Mouse (Mus musculus) embryonic facial prominence, embryonic 14.5 days (tissue): ENCODE data around the gene Cadps. TPM values are rescaled to one million over a fixed set of nuclear protein-coding genes. Genes with fewer than 3 reads are reported as not detected.
A peak's percentile ranks its signal among the peaks of the same experiment; 100 is the strongest.
"Not testable (repeated sequence)": the region's sequence is repeated elsewhere in the genome, so short reads cannot be mapped to it uniquely, and the experiment has no call there.

ENCODE experiments used
- ATAC-seq: fragments of 200-750 bp; cut with Nextera tagmentation; 2 replicates; pipeline ENCODE4 v1.8.0; 2017; ENCODE audit warnings: low read depth, moderate number of reproducible peaks, moderate TSS enrichment
- DNase-seq: peaks from one replicate; pipeline ENCODE4 v3.0.0-alpha.2; 2015; ENCODE audit warnings: low spot score
- H3K27ac ChIP-seq: fragments of 300-500 bp; sonication (generic); replicated peaks from 2 replicates; pipeline ENCODE4 v1.5.1; 2014; ENCODE audit warnings: low read depth, mild to moderate bottlenecking, low read length, moderate library complexity
- H3K27me3 ChIP-seq: fragments of 300-500 bp; sonication (generic); replicated peaks from 2 replicates; pipeline ENCODE4 v1.6.1; 2014; ENCODE audit warnings: low read length; ENCODE audit not compliant: control insufficient read depth, insufficient read depth
- H3K36me3 ChIP-seq: fragments of 300-500 bp; sonication (generic); 2 replicates; pipeline ENCODE4 v1.6.1; 2014; ENCODE audit warnings: low read length, mixed read lengths; ENCODE audit not compliant: control insufficient read depth, insufficient read depth
- H3K4me1 ChIP-seq: fragments of 300-500 bp; sonication (generic); 2 replicates; pipeline ENCODE4 v1.6.1; 2014; ENCODE audit warnings: antibody characterized with exemption, low read length; ENCODE audit not compliant: control insufficient read depth, insufficient read depth
- H3K4me2 ChIP-seq: fragments of 300-500 bp; sonication (generic); 2 replicates; pipeline ENCODE4 v1.6.1; 2014; ENCODE audit warnings: low read depth, mild to moderate bottlenecking, low read length, moderate library complexity, mixed read lengths
- H3K4me3 ChIP-seq: fragments of 300-500 bp; sonication (generic); 2 replicates; pipeline ENCODE4 v1.5.1; 2014; ENCODE audit warnings: low read depth, mild to moderate bottlenecking, low read length
- H3K9ac ChIP-seq: fragments of 300-500 bp; sonication (generic); 2 replicates; pipeline ENCODE4 v1.6.1; 2014; ENCODE audit warnings: low read depth, mild to moderate bottlenecking, low read length, moderate library complexity, mixed read lengths
- H3K9me3 ChIP-seq: fragments of 300-500 bp; sonication (generic); 2 replicates; pipeline ENCODE4 v1.6.1; 2016; ENCODE audit warnings: low read length; ENCODE audit not compliant: control insufficient read depth
- WGBS: fragments of 180-500 bp; shearing (Covaris S2); extraction: QIAGEN DNeasy Blood & Tissue Kit; methylation state at CpG from one replicate; pipeline ENCODE4 v1.1.7; 2014; 5-methylcytosine and 5-hydroxymethylcytosine counted together
- polyA plus RNA-seq: library from polyadenylated mRNA; unstranded; fragments of >200 nt; fragmentation: Nextera tagmentation; extraction: Ambion mirVana; gene quantifications from 2 replicates; pipeline ENCODE4 v1.2.1, GENCODE M21; 2014

The Cadps gene
- polyA plus RNA-seq, 1 experiment from 2014 or later: 5.0 TPM

DNA sequence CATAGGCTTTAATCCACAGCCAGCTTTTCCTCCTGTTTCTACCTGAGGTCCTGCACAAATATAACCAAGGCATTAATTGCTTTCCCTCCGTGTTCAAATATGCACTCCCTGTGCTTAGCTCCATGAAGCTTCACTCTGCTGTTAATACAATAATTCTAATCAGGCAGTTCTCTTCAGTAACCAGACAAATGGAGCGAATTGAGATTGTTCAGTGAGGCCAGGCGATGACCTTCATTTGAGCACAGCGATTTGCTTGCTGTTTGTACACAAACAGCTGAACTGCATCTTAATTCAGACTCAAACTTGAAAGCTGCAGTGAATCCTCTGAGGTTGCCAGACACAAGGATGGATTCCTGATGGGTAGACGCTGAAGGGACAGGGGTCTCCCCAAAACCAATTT lies 239.3 kb downstream of the Cadps start:
- WGBS: 85% methylated on average over 5 of the region's 5 CpGs
- H3K9ac ChIP-seq: no peak overlapping the region
- H3K4me1 ChIP-seq: peaks cover 7% of the 10 kb centered on the region; the same call in 1 of the 2 replicates
- H3K4me3 ChIP-seq: no peak overlapping the region
- no peak for ATAC-seq
- no peaks in the 10 kb centered on the region for H3K9me3 ChIP-seq
- H3K4me2 ChIP-seq: no peak overlapping the region
- no peaks in the 10 kb centered on the region for H3K36me3 ChIP-seq
- no peak overlapping the region for H3K27ac ChIP-seq
- DNase-seq: no peak
- no peaks in the 10 kb centered on the region; the same call in 1 of the 2 replicates for H3K27me3 ChIP-seq

DNA sequence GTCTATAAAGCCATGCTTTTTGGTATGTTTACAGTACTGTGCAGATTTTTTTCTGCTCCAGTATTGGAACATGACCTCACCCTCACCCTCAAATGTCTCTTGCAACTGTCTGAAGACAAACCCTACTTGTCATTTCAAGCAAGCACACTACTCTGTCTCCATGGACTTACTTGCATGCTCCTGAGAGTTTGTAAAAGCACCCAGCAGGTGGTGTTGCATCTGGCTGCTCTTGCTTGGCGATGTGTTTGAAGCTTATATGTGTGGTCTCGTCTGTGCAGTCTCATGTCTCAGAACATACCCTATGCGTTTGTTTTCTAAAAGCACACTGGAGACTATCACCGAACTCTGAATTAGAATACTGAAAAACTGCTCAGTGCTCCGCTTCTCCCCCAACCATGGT lies 241.2 kb downstream of the Cadps start:
- H3K9ac ChIP-seq: no peak overlapping the region
- H3K4me1 ChIP-seq: peaks cover 7% of the 10 kb centered on the region; the same call in 1 of the 2 replicates
- no peaks in the 10 kb centered on the region for H3K36me3 ChIP-seq
- H3K4me2 ChIP-seq: no peak overlapping the region
- no peaks in the 10 kb centered on the region; the same call in 1 of the 2 replicates for H3K27me3 ChIP-seq
- 63% methylated on average over 5 of the region's 5 CpGs for WGBS
- H3K4me3 ChIP-seq: no peak overlapping the region
- no peak for DNase-seq
- no peaks in the 10 kb centered on the region for H3K9me3 ChIP-seq
- no peak for ATAC-seq
- no peak overlapping the region for H3K27ac ChIP-seq

DNA sequence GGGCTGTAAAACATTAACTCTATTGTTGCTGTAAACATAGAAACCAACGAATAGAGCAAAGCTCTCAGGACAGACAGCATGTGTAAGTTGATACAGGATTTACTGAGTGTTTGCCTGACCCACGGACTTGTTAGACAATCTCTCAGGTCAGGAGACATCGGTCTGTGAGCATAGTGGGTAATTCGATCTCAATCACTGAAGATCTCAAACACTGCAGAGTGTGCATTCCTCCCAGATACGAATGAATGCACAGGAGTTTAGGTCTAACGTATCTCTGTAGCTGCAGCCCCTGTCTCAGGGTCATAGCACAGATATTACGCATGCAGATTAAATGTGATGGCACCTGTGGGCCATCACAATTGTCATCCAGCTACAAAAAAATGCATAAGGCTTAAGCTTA lies 242.1 kb downstream of the Cadps start:
- 0 out of 2 replicates have a peak, but pooled peaks have one; percentile 23 for ATAC-seq
- Histone ChIP-seq H3K4me3 (no peak overlapping the region), H3K9me3 (no peaks in the 10 kb centered on the region), H3K4me1 (peaks cover 7% of the 10 kb centered on the region; the same call in 1 of the 2 replicates), H3K27ac (no peak overlapping the region), H3K27me3 (no peaks in the 10 kb centered on the region; the same call in 1 of the 2 replicates), H3K9ac (no peak overlapping the region), H3K36me3 (no peaks in the 10 kb centered on the region), H3K4me2 (no peak overlapping the region)
- 18% methylated on average over 7 of the region's 7 CpGs for WGBS
- DNase-seq: no peak

DNA sequence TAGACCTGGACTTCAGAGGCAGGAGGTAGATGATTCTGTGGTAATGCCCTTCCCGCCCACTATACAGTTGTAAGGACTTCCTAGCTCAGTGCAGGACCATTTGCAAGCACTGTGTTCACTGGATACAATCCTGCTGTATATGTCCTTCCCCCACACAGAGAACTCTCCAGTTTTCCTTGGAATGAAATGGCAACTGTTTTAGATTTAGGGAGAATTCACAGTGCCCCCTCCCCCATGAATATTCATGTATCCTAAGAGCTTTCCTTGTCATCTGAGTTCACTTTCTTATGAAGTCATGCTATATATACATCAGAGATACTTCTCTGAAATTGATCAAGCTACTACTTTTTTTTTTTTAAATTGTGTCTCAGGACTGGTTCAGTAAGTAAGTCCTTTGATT lies 244.7 kb downstream of the Cadps start:
- Histone ChIP-seq H3K27me3 (no peaks in the 10 kb centered on the region; the same call in 1 of the 2 replicates), H3K27ac (no peak overlapping the region), H3K4me1 (peaks cover 7% of the 10 kb centered on the region; the same call in 1 of the 2 replicates), H3K9ac (no peak overlapping the region), H3K9me3 (no peaks in the 10 kb centered on the region), H3K4me3 (no peak overlapping the region), H3K4me2 (no peak overlapping the region), H3K36me3 (no peaks in the 10 kb centered on the region)
- ATAC-seq: no peak
- WGBS: 64% methylated on average over 1 of the region's 1 CpGs
- no peak for DNase-seq

DNA sequence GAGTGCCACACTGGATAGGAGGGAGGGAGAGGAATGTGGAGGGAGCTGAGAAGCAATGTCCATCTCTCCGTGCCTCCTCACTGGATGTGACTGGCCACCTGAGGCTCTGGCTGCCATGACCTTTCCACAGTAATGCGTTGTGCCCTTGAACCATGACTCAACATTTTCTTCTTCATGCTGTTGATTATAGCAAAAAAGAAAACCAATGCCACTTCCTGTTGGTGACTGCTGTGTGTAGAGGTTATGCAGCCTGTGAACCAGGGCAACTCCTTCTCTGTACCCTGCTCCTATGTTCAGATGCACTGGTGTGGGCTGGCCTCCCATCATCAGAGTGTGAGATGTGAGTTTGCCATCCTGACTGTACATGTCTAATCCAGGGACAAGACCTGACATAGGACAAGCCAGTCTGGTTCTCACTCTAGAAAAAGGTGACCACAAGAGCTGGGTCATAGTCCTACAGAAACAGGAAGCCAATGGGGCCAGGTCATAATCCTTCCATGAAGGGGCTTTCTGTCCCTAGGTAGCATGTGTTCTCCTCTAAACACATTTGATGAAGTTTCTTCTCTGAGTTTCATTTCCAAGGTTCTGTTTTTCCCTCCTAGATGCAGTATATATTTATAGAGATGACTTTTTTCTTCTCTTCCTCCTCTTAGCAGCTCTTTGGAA lies 245.3 kb downstream of the Cadps start:
- Histone ChIP-seq H3K9ac (no peak overlapping the region), H3K4me3 (no peak overlapping the region), H3K27me3 (no peaks in the 10 kb centered on the region), H3K36me3 (no peaks in the 10 kb centered on the region), H3K4me2 (no peak overlapping the region), H3K9me3 (no peaks in the 10 kb centered on the region), H3K27ac (no peak overlapping the region), H3K4me1 (peaks cover 7% of the 10 kb centered on the region; the same call in 1 of the 2 replicates)
- ATAC-seq (no peak), DNase-seq (no peak)
- WGBS: 74% methylated on average over 2 of the region's 2 CpGs

DNA sequence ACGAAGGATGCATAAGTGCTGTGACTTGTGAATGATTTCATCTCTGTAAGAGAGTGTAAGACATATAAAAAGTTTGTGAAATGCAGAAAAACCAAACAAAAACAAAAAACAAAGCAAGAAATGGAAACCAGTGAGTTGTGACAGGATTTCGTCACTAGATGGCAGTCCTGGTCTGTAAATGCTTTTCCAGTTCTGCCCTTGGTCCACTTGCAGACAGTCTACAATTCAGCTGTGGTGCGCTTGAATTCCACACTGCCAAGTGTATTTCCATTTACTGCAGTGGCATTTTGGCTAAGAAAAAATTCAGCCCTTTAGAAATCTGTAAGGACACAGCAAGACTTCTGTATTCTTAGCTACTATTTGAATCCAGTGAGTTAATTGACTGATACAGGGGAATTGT lies 247.8 kb downstream of the Cadps start:
- H3K36me3 ChIP-seq: no peaks in the 10 kb centered on the region
- H3K4me1 ChIP-seq: no peaks in the 10 kb centered on the region
- no peaks in the 10 kb centered on the region for H3K27me3 ChIP-seq
- no peaks in the 10 kb centered on the region for H3K9me3 ChIP-seq
- no peak for ATAC-seq
- 16% methylated on average over 3 of the region's 3 CpGs for WGBS
- H3K4me3 ChIP-seq: no peak overlapping the region
- H3K9ac ChIP-seq: no peak overlapping the region
- DNase-seq: peak; percentile 81
- no peak overlapping the region for H3K27ac ChIP-seq
- no peak overlapping the region for H3K4me2 ChIP-seq

DNA sequence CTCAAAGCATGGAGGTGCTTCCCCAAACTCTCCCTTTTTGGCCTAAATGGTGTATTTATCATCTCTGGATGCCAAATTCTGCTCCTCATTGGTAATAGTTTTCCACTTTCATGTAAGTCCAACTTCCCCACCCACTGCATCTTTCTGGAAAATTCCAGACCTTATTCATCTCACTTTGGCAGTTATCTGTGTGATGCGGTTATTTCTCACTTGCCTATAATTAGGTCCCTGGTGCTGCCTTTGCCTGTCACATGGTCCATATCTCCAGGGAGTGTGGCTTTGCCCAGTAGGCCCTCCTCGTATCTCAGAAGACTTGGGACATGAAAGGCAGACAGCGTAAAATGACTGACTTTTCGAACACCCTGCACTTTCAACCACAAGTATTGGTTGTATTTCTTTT lies 248.5 kb downstream of the Cadps start:
- H3K4me3 ChIP-seq: no peak overlapping the region
- no peaks in the 10 kb centered on the region for H3K36me3 ChIP-seq
- no peak for ATAC-seq
- no peaks in the 10 kb centered on the region for H3K9me3 ChIP-seq
- DNase-seq: no peak
- no peak overlapping the region for H3K27ac ChIP-seq
- H3K9ac ChIP-seq: no peak overlapping the region
- H3K27me3 ChIP-seq: no peaks in the 10 kb centered on the region
- WGBS: 79% methylated on average over 4 of the region's 4 CpGs
- no peak overlapping the region for H3K4me2 ChIP-seq
- H3K4me1 ChIP-seq: no peaks in the 10 kb centered on the region

DNA sequence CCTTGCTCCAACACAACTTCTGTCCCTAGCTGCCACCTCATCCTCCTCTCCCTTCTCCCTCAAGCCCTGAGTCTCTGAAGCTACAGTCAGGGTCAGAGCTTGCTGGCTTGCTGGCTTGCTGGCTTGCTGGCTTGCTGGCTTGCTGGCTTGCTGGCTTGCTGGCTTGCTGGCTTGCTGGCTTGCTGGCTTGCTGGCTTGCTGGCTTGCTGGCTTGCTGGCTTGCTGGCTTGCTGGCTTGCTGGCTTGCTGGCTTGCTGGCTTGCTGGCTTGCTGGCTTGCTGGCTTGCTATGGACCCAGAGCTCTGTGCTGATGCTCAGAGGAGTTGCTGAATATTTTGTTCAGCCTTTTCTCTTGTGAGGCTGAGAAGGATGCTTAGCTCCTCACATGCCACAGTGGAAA lies 261.1 kb downstream of the Cadps start:
- not testable (repeated sequence) for H3K27me3 ChIP-seq, ATAC-seq, H3K9ac ChIP-seq, H3K4me2 ChIP-seq, H3K36me3 ChIP-seq, H3K4me3 ChIP-seq, H3K4me1 ChIP-seq, DNase-seq, H3K9me3 ChIP-seq, H3K27ac ChIP-seq

DNA sequence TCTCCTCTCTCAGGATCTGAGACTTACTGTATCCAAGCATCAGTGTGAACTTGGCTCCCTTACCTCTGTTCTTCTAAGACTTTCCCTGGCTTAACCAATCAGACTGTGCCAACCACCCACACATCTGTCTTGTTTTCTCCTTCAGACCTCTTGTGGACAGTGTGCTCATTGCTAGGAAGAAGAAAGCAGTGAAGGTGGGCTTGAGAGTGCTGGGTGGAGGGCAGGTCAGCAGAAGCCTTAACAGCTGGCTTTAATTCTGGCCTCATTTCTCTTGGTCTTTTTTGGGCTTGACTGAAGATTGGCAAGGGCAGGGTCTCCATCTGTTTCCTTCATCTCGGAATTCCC lies 262.7 kb downstream of the Cadps start:
- Histone ChIP-seq H3K4me1 (no peaks in the 10 kb centered on the region), H3K36me3 (no peaks in the 10 kb centered on the region), H3K9me3 (peaks cover 3% of the 10 kb centered on the region; the same call in 1 of the 2 replicates), H3K27ac (no peak overlapping the region), H3K9ac (no peak overlapping the region), H3K4me3 (no peak overlapping the region), H3K27me3 (no peaks in the 10 kb centered on the region), H3K4me2 (no peak overlapping the region)
- 39% methylated on average over 1 of the region's 1 CpGs for WGBS
- ATAC-seq (no peak), DNase-seq (no peak)
